Mouse (Mus musculus): Measurements from ENCODE around the gene Arhgdig. TPM values are rescaled to one million over a fixed set of nuclear protein-coding genes. Genes with fewer than 3 reads are reported as not detected.
"Not testable (repeated sequence)": the region's sequence is repeated elsewhere in the genome, so short reads cannot be mapped to it uniquely, and the experiment has no call there.

Arhgdig gene
- polyA plus RNA-seq, 1 experiment = 12.6 TPM

DNA sequence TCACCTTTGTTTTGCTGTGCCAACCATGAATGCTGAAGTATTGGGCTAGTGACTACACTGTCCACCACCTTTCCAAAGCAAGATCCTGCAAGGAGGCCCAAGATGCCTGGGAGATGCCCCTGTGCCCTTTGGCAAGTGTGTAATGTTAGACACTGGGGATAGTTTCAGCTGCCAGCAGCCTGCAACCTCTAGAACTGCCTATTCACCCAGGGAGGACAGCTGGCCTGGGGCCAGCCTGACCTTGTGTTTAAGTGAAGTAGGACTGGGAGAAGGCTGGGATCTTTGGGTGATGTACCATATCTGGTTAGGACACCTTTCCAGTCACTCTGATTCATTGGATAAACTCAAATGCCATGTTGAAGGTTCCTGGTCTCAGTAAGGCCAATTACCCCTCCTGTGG lies 5.6 kb downstream of the Arhgdig start:
- Histone ChIP-seq H3K27me3 (ENCODE audit: control insufficient read depth, insufficient read depth, insufficient read length) (no peaks in the 10 kb centered on the region), H3ac (ENCODE audit: control insufficient read depth, insufficient read length) (no peak overlapping the region), H3K4me2 (ENCODE audit: low read depth) (no peak overlapping the region)

DNA sequence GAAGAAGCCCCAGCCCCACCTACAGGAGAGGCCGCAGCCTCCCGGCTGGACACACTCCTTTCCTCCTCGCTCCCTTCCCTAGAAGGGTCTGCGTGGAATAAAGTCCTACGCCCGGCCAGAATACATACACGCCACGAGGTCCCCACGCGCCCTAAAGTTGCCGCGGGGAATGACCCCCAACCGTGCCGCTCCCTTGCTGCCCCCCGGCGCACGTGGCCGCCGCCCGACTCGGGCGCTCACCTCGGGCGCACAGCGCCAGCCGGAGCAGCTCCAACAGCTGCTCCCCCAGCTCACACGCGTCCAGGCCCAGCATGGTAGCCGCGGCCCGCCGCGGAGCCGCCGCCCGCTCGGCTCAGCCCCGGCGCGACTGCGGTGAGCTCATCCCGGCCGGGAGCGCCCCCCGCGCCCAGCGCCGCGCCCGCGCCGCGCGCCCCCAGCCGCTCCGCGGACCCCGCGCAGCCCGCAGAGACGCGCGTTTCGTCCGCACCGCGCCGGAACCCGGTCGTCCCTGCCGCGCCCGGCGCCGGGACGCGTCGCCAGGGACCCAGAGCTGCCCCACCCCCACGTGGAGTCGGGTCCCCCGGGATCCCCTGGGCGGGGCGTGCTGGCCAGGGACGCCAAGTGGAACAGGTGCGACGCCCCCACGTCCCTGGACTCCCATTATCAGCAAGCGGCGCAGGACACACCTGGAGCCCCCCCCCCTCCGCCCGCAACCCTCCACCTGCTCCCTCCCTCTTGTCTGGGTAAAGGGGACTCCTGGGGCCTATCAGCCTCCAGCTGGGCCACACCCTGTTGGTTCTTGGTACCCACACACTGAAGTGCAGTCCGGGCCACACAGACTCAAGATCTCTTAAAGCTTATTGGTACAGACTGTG lies 6.5 kb downstream of the Arhgdig start:
- Histone ChIP-seq H3K79me2 (ENCODE audit: control insufficient read depth, insufficient read depth) (no peaks in the 10 kb centered on the region), H3ac (ENCODE audit: control insufficient read depth, insufficient read length) (peak overlapping the region; percentile 21), H3K4me2 (ENCODE audit: low read depth) (peak overlapping the region; percentile 72), H3K36me3 (ENCODE audit: control insufficient read depth, insufficient read depth) (no peaks in the 10 kb centered on the region), H3K4me3 (peak overlapping the region; percentile 14), H3K27me3 (ENCODE audit: control insufficient read depth, insufficient read depth, insufficient read length) (no peaks in the 10 kb centered on the region)
- no peak for TF ChIP-seq TCF3 (IDR thresholded peaks at IDR 0.05; ENCODE audit: insufficient read length, low read depth)
- peak in 2 of 3 experiments; percentile 82 to 85 for TF ChIP-seq MYOD1 (IDR thresholded peaks at IDR 0.05; ENCODE audit: control insufficient read depth in 1 of 3, insufficient read length in 2 of 3, low read depth in 2 of 3)
- TF ChIP-seq POLR2A (IDR thresholded peaks at IDR 0.05; ENCODE audit: insufficient read length, low read depth) = peak; percentile 25
- TF ChIP-seq MYOG (IDR thresholded peaks at IDR 0.05; ENCODE audit: control insufficient read depth in 1 of 3, insufficient read depth in 1 of 3, insufficient read length in 2 of 3, low read depth in 2 of 3) = peak in 2 of 3 experiments; percentile 79 to 88
- no peak for TF ChIP-seq USF1 (IDR thresholded peaks at IDR 0.05; ENCODE audit: low read depth)
- no peak for TF ChIP-seq E2F4 (IDR thresholded peaks at IDR 0.05; ENCODE audit: insufficient read depth)

More for the DNA sequence above, 5.6 kb downstream of the Arhgdig start:
- no peaks in the 10 kb centered on the region for H3K36me3 ChIP-seq (ENCODE audit: control insufficient read depth, insufficient read depth)
- no peak for TF ChIP-seq REST (IDR thresholded peaks at IDR 0.05; ENCODE audit: insufficient read depth, insufficient read length)
- TF ChIP-seq POLR2AphosphoS2 (IDR thresholded peaks at IDR 0.05; ENCODE audit: insufficient read length, low read depth) = no peak
- H3K79me2 ChIP-seq (ENCODE audit: control insufficient read depth, insufficient read depth) = no peaks in the 10 kb centered on the region
- no peak overlapping the region for H3K4me3 ChIP-seq

DNA sequence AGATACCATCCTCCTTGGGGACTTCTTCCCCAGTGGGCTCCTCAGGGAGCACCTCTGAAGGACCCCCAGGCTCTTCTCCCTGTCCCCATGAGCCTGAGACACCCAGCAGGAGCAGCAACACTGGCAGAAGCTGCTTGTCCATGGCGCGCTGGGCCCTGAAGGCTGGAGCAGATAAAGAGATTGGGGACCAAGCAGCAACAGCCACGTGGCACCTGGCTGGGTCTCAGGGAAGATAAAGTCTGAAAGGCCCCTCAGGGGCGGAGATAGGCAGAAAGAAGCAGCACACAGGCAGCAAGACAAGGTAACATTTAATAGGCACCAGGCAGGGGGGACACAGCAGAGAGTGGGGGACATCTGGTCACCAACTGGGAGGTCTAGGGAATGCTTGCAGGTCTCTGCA lies 8.7 kb downstream of the Arhgdig start, which contains the start of gene Pdia2:
TSS of gene Pdia2 (minus strand) at position 196 of the 400 bp plus-strand sequence.
- H3K4me2 ChIP-seq (ENCODE audit: low read depth) = no peak within 1 kb of the TSS
- H3K79me2 ChIP-seq (ENCODE audit: control insufficient read depth, insufficient read depth) = no peaks in the 10 kb centered on the region
- TF ChIP-seq E2F4 (IDR thresholded peaks at IDR 0.05; ENCODE audit: insufficient read depth) (no peak), TCF3 (IDR thresholded peaks at IDR 0.05; ENCODE audit: insufficient read length, low read depth) (no peak), MAX (IDR thresholded peaks at IDR 0.05; ENCODE audit: low read depth) (no peak), REST (IDR thresholded peaks at IDR 0.05; ENCODE audit: insufficient read depth, insufficient read length) (no peak), MYOD1 (IDR thresholded peaks at IDR 0.05; ENCODE audit: control insufficient read depth in 1 of 3, insufficient read length in 2 of 3, low read depth in 2 of 3) (no peak), MYOG (IDR thresholded peaks at IDR 0.05; ENCODE audit: control insufficient read depth in 1 of 3, insufficient read depth in 1 of 3, insufficient read length in 2 of 3, low read depth in 2 of 3) (no peak), USF1 (IDR thresholded peaks at IDR 0.05; ENCODE audit: low read depth) (no peak), POLR2AphosphoS2 (IDR thresholded peaks at IDR 0.05; ENCODE audit: insufficient read length, low read depth) (no peak), POLR2A (IDR thresholded peaks at IDR 0.05; ENCODE audit: insufficient read length, low read depth) (no peak), TCF12 (IDR thresholded peaks at IDR 0.05; ENCODE audit: insufficient read depth, poor library complexity, severe bottlenecking) (no peak), CEBPB (IDR thresholded peaks at IDR 0.05; ENCODE audit: insufficient read depth, poor library complexity, severe bottlenecking) (no peak), SRF (IDR thresholded peaks at IDR 0.05; ENCODE audit: control insufficient read depth, insufficient read length, low read depth) (no peak)
- H3K27me3 ChIP-seq (ENCODE audit: control insufficient read depth, insufficient read depth, insufficient read length) = no peaks in the 10 kb centered on the region
- H3K36me3 ChIP-seq (ENCODE audit: control insufficient read depth, insufficient read depth) = no peaks in the 10 kb centered on the region
- H3K4me3 ChIP-seq = no peak within 1 kb of the TSS
- H3ac ChIP-seq (ENCODE audit: control insufficient read depth, insufficient read length) = no peak within 1 kb of the TSS

DNA sequence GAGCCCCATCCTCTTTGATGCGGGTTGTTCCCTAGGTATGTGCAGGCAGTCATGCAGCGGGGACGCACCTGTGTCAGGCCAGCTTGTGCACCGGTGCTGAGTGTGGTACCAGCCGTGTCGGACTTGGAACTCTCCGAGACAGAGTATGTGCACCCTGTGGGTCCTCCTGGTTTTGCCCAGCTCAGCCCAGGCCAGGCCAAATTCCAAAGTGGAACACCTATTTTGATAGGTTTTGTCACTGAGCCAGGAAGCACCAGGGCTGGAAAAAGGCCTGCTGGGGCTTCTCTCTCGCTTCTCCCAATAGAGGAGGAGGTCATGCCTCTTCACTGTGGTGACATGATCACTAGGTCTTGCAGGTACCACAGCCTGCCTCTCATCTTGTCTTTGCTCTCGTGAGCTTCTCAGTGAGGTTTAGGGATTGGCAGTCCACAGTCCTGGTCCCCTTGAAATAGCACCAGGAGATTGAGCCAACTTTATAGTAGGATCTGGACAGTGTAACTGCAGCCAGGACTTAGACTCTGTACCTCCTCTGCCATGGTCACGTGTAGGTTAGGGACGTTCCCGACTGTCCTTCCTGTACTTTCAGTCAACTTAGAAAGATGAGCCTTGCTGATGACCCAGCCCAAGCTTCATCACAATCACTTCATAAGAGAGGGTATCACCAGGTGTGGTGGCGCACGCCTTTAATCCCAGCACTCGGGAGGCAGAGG lies 14.9 kb downstream of the Arhgdig start:
- Histone ChIP-seq H3ac (ENCODE audit: control insufficient read depth, insufficient read length) (no peak overlapping the region), H3K4me2 (ENCODE audit: low read depth) (no peak overlapping the region), H3K4me3 (no peak overlapping the region), H3K79me2 (ENCODE audit: control insufficient read depth, insufficient read depth) (no peaks in the 10 kb centered on the region), H3K36me3 (ENCODE audit: control insufficient read depth, insufficient read depth) (peaks cover 20% of the 10 kb centered on the region), H3K27me3 (ENCODE audit: control insufficient read depth, insufficient read depth, insufficient read length) (no peaks in the 10 kb centered on the region)
- TF ChIP-seq TCF3 (IDR thresholded peaks at IDR 0.05; ENCODE audit: insufficient read length, low read depth) (no peak), MYOD1 (IDR thresholded peaks at IDR 0.05; ENCODE audit: control insufficient read depth in 1 of 3, insufficient read length in 2 of 3, low read depth in 2 of 3) (no peak), REST (IDR thresholded peaks at IDR 0.05; ENCODE audit: insufficient read depth, insufficient read length) (no peak), SRF (IDR thresholded peaks at IDR 0.05; ENCODE audit: control insufficient read depth, insufficient read length, low read depth) (no peak), POLR2A (IDR thresholded peaks at IDR 0.05; ENCODE audit: insufficient read length, low read depth) (no peak), TCF12 (IDR thresholded peaks at IDR 0.05; ENCODE audit: insufficient read depth, poor library complexity, severe bottlenecking) (no peak), CEBPB (IDR thresholded peaks at IDR 0.05; ENCODE audit: insufficient read depth, poor library complexity, severe bottlenecking) (no peak), POLR2AphosphoS2 (IDR thresholded peaks at IDR 0.05; ENCODE audit: insufficient read length, low read depth) (no peak), E2F4 (IDR thresholded peaks at IDR 0.05; ENCODE audit: insufficient read depth) (no peak), USF1 (IDR thresholded peaks at IDR 0.05; ENCODE audit: low read depth) (no peak), MYOG (IDR thresholded peaks at IDR 0.05; ENCODE audit: control insufficient read depth in 1 of 3, insufficient read depth in 1 of 3, insufficient read length in 2 of 3, low read depth in 2 of 3) (no peak), MAX (IDR thresholded peaks at IDR 0.05; ENCODE audit: low read depth) (no peak)

DNA sequence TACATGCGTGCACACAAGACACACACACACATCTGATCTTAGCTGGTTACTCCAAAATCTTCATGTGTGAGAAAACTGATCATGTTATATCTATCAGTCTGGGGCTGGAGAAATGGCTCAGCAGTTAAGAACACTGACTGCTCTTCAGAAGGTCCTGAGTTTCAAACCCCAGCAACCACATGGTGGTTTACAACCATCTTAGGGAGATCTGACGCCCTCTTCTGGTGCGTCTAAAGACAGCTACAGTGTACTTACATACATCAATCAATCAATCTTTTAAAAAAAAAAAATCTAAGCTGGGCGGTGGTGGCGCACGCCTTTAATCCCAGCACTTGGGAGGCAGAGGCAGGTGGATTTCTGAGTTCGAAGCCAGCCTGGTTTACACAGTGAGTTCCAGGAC lies 16.1 kb downstream of the Arhgdig start:
- not testable (repeated sequence) for H3K27me3 ChIP-seq (ENCODE audit: control insufficient read depth, insufficient read depth, insufficient read length); H3K4me3 ChIP-seq; H3ac ChIP-seq (ENCODE audit: control insufficient read depth, insufficient read length); H3K4me2 ChIP-seq (ENCODE audit: low read depth); H3K79me2 ChIP-seq (ENCODE audit: control insufficient read depth, insufficient read depth)
- peaks cover 31% of the 10 kb centered on the region for H3K36me3 ChIP-seq (ENCODE audit: control insufficient read depth, insufficient read depth)

Data from myocyte (in vitro differentiated cells).